Mouse (Mus musculus) kidney, embryonic 14.5 days (tissue): ENCODE measurements at regions not wholly inside any gene's neighbourhood (a gene's known extent, or its start where the extent isn't known, plus 50 kb on each side); places are given as distances from the start of the nearest gene placed in this dataset.

Experiments used
- ATAC-seq: fragments of 200-750 bp; cut with Nextera tagmentation; 2 replicates; pipeline ENCODE4 v1.8.0; 2017; ENCODE audit warnings: moderate number of reproducible peaks, mild to moderate bottlenecking, moderate TSS enrichment, moderate library complexity; ENCODE audit not compliant: low FRiP score, low TSS enrichment
- H3K27ac ChIP-seq: fragments of 300-500 bp; sonication (generic); 2 replicates; pipeline ENCODE4 v1.5.1; 2014; ENCODE audit warnings: low read depth, mild to moderate bottlenecking, low read length, moderate library complexity, mixed read lengths
- H3K27me3 ChIP-seq: fragments of 300-500 bp; sonication (generic); 2 replicates; pipeline ENCODE4 v1.6.1; 2014; ENCODE audit warnings: mild to moderate bottlenecking, low read length; ENCODE audit not compliant: control insufficient read depth, insufficient read depth
- H3K36me3 ChIP-seq: fragments of 300-500 bp; sonication (generic); 2 replicates; pipeline ENCODE4 v1.6.1; 2014; ENCODE audit warnings: low read length, mixed read lengths; ENCODE audit not compliant: control insufficient read depth, insufficient read depth
- H3K4me1 ChIP-seq: fragments of 300-500 bp; sonication (generic); 2 replicates; pipeline ENCODE4 v1.6.1; 2014; ENCODE audit warnings: low read length, mixed read lengths; ENCODE audit not compliant: control insufficient read depth, insufficient read depth
- H3K4me2 ChIP-seq: fragments of 300-500 bp; sonication (generic); replicated peaks from 2 replicates; pipeline ENCODE4 v1.6.1; 2014; ENCODE audit warnings: low read depth, mild to moderate bottlenecking, low read length
- H3K4me3 ChIP-seq: fragments of 300-500 bp; sonication (generic); 2 replicates; pipeline ENCODE4 v1.5.1; 2014; ENCODE audit warnings: mild to moderate bottlenecking, low read length
- H3K9ac ChIP-seq: fragments of 300-500 bp; sonication (generic); 2 replicates; pipeline ENCODE4 v1.6.1; 2014; ENCODE audit warnings: low read depth, mild to moderate bottlenecking, low read length, moderate library complexity
- H3K9me3 ChIP-seq: fragments of 300-500 bp; sonication (generic); 2 replicates; pipeline ENCODE4 v1.6.1; 2016; ENCODE audit warnings: low read length; ENCODE audit not compliant: control insufficient read depth
- WGBS: fragments of 180-500 bp; shearing (Covaris S2); extraction: QIAGEN DNeasy Blood & Tissue Kit; methylation state at CpG from one replicate; pipeline ENCODE4 v1.1.7; 2014; 5-methylcytosine and 5-hydroxymethylcytosine counted together

DNA sequence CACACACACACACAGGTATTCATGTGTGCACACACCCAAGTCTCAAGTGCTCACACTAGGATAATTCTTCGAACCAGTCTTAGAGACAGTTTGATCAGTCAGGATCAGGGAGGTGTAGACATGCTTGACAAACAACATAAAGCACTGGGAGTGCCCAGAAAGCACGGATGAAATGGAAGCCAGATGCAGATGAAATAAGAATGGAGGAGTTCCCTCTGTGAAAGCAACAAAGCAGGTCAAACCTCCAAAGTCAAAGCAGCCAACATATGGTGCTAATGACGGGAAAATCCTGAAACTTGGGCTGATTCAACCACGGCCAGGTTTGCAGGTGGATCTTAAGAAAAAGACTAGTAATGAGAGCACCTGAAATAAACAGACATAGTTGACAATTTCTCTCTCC lies 544.0 kb upstream of the Mpdz start:
- H3K36me3 ChIP-seq, result no peaks in the 10 kb centered on the region
- H3K4me2 ChIP-seq, result no peak overlapping the region
- H3K4me1 ChIP-seq, result no peaks in the 10 kb centered on the region
- no peak overlapping the region for H3K4me3 ChIP-seq
- no peaks in the 10 kb centered on the region for H3K9me3 ChIP-seq
- whole genome bisulfite sequencing, result 64% methylated on average over 4 of the region's 4 CpGs
- no peak for ATAC-seq
- H3K27me3 ChIP-seq, result no peaks in the 10 kb centered on the region
- no peak overlapping the region for H3K9ac ChIP-seq
- no peak overlapping the region for H3K27ac ChIP-seq

DNA sequence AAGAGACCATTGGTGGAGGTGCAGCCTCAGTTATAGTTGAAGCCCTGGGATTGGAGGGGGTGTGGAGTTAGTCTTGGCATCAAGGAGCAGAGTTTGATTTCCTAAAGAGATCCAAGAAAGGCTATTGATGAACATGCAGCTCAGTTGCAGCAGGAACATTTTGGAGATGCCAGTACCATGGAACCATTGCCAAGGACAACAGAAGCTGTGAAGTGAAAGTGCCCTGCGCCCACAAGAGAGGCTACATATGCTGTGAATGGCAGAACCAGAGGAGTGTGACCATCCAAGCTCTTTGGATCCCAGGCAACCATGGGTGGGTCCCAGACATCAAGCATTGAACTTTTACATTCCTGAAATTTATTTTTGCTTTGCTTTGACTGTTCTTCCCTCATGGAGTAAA lies 539.2 kb upstream of the Mpdz start:
- no peak overlapping the region for H3K27ac ChIP-seq
- WGBS, result 83% methylated on average over 1 of the region's 1 CpGs
- no peak for ATAC-seq

DNA sequence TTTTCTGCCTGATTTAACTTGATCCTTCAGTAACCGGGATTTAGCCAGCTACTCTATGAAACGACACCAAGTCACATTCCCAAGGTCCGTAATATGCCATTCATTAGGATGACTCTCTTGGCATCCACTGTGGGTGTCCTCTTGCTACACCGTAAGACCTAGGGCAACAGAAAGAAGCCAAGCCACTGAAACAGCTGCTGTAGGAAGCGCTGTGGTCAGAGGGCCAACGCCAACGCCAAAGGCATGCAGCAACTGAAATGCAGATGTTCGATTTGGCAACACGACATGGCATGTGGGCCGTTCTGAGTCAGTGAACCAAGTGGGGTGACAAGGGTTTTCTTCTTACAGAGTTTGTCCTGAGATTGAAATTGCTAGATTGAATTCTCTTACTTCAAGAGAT lies 527.9 kb upstream of the Mpdz start:
- H3K4me3 ChIP-seq, result no peak overlapping the region
- 77% methylated on average over 10 of the region's 10 CpGs for WGBS
- no peak overlapping the region for H3K4me2 ChIP-seq
- no peaks in the 10 kb centered on the region for H3K9me3 ChIP-seq
- ATAC-seq, result no peak
- no peak overlapping the region for H3K27ac ChIP-seq
- H3K27me3 ChIP-seq, result no peaks in the 10 kb centered on the region
- H3K36me3 ChIP-seq, result no peaks in the 10 kb centered on the region
- no peak overlapping the region for H3K9ac ChIP-seq
- no peaks in the 10 kb centered on the region for H3K4me1 ChIP-seq

More for the DNA sequence above, 539.2 kb upstream of the Mpdz start:
- no peak overlapping the region for H3K4me2 ChIP-seq
- no peak overlapping the region for H3K9ac ChIP-seq
- no peaks in the 10 kb centered on the region for H3K27me3 ChIP-seq
- no peaks in the 10 kb centered on the region for H3K36me3 ChIP-seq
- no peak overlapping the region for H3K4me3 ChIP-seq
- no peaks in the 10 kb centered on the region for H3K9me3 ChIP-seq
- no peaks in the 10 kb centered on the region for H3K4me1 ChIP-seq

DNA sequence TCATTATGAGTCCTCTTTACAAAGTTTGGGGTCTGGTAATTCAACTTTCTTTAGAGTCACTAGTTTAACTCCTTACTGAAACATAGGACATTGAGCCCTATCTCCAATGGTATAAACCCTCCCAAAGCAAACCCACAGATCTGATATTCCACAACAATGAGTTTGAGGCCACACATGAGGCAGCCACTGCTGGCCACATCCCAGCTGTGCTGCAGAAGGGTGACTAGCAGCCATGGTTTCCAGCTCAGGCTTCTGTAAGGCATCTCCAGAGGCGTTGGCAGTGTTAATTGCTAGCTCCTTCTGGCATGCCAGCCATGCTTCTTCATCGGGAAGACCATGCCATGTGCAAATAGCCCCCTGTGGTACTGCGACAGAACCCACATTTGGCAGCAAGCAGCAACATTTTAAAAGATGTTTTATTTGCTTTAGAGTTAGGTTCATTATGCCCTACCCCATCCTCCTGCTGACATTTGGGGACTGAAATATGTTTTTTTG lies 527.1 kb upstream of the Mpdz start:
- Histone ChIP-seq H3K4me2 (no peak overlapping the region), H3K27me3 (no peaks in the 10 kb centered on the region), H3K9ac (no peak overlapping the region), H3K9me3 (no peaks in the 10 kb centered on the region), H3K36me3 (no peaks in the 10 kb centered on the region), H3K4me3 (no peak overlapping the region), H3K4me1 (no peaks in the 10 kb centered on the region), H3K27ac (no peak overlapping the region)
- 75% methylated on average over 3 of the region's 3 CpGs for WGBS
- no peak for ATAC-seq

DNA sequence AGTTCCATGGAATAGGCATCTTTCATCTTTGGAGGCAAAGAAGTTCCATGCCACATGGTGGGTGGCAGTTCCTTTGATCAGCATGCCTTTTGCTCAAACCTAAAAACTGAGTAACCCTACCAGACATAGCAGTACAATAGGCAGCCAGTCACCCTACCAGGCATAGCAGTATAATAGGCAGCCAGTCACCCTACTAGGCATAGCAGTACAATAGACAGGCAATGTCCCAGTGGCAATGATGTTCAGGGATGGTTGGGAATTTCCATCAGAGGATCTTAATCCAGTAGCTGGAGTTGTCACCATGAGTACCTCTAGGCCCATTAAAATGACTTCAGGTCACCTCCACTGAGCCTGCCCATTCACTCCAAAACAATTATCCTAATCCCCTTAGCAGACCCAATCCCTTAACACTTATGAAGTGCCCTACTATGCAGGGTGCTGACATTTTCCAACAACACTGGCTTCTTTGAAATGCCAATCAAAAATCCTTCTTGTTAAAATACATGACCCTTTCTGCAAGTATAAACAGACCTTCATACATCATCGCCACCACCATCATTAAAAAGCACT lies 523.5 kb upstream of the Mpdz start:
- Histone ChIP-seq H3K9me3 (no peaks in the 10 kb centered on the region), H3K27me3 (no peaks in the 10 kb centered on the region), H3K36me3 (no peaks in the 10 kb centered on the region), H3K4me3 (no peak overlapping the region), H3K27ac (no peak overlapping the region), H3K4me2 (no peak overlapping the region), H3K9ac (no peak overlapping the region), H3K4me1 (no peaks in the 10 kb centered on the region)
- 91% methylated on average over 1 of the region's 1 CpGs for WGBS
- ATAC-seq, result no peak

DNA sequence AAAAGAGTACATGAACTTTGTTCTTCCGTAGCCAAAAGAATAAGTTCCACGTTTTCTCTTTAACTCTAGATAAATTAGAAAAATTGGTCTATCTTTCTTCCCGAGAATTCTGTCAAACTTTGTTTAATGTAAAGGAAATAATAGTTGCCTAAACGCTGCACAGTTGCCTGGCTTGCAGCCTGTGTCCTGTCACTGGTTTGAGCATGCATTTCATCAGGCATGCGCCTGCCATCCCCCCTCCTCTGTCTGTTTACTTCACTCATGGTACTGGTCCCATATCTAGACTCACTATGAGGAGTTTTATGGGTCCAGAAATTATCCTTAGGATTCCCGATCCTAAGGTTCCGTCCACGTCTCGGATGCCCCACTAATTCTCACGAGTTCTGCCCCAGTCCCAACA lies 520.5 kb upstream of the Mpdz start:
- H3K9me3 ChIP-seq, result no peaks in the 10 kb centered on the region
- ATAC-seq, result no peak
- H3K9ac ChIP-seq, result no peak overlapping the region
- no peaks in the 10 kb centered on the region for H3K27me3 ChIP-seq
- H3K36me3 ChIP-seq, result no peaks in the 10 kb centered on the region
- H3K4me2 ChIP-seq, result no peak overlapping the region
- H3K4me3 ChIP-seq, result no peak overlapping the region
- WGBS, result 75% methylated on average over 10 of the region's 10 CpGs
- H3K27ac ChIP-seq, result no peak overlapping the region
- no peaks in the 10 kb centered on the region for H3K4me1 ChIP-seq

DNA sequence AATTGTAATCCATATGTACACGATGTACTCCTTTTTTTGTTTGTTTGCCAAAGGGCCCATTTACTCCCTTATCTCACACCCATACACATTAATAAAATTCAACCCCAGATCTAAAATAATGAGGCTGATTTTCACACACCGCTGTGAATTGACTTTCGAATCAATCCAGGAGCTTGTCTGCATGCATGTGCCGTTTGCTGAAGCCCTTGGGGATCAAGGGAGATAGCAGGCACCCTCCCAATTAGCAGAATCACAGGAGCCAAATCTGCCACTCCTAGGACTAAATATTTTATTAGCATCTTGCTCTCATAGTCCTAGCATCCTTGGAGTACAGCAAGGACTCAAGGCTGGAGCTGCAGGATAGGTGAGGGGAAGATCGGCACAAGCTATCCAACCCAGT lies 520.0 kb upstream of the Mpdz start:
- no peaks in the 10 kb centered on the region for H3K27me3 ChIP-seq
- H3K4me2 ChIP-seq, result no peak overlapping the region
- H3K4me1 ChIP-seq, result no peaks in the 10 kb centered on the region
- 64% methylated on average over 5 of the region's 5 CpGs for WGBS
- H3K27ac ChIP-seq, result no peak overlapping the region
- no peak for ATAC-seq
- H3K4me3 ChIP-seq, result no peak overlapping the region
- H3K36me3 ChIP-seq, result no peaks in the 10 kb centered on the region
- H3K9ac ChIP-seq, result no peak overlapping the region
- H3K9me3 ChIP-seq, result no peaks in the 10 kb centered on the region

DNA sequence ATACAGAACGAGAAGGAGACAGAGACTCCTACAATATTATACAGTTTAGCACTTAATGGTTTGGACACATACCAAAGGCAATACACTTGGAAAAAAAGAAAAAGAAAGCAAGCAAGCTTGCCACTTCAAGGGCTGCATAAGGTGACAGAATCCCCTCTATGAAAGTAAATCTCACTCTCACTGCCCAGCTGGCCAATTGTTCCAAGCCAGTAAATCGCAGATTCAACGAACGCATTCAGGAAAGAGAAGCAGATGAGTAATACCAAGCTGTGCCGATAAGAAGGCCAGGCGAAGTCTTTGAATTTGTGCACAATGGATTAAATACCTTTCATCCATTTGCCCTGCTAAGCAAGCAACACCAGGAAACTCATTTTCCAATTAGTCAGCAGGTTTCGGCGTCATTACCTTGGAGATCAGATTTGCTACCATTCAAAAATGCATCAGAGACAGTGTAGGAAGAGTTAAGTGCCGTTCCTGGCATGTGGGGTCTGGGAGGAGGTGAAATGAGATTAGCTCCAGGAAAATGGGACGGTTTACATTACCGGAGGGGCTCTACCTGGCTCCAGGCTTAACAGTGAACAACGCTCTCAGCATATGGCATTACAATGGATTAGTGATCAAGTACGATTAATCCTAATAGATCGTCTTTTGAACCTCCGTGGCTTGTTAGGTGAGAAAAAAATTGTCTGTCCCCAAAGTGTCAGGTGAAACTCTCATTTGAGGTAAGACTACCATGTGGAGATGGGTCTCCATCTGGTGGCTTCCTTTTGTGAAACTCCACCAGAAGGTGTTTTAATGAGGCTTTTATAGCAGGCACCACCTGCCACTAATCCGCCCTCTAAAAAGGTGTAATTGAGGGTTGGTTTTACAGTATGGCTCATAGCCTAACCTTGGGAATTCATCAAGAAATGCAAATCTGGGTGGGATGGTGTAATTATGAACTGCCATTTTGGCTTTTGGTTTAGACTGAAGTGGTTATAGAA lies 518.2 kb upstream of the Mpdz start:
- 74% methylated on average over 16 of the region's 16 CpGs for WGBS
- Histone ChIP-seq H3K36me3 (no peaks in the 10 kb centered on the region), H3K9me3 (no peaks in the 10 kb centered on the region), H3K4me3 (no peak overlapping the region), H3K27ac (no peak overlapping the region), H3K4me1 (no peaks in the 10 kb centered on the region), H3K27me3 (no peaks in the 10 kb centered on the region), H3K9ac (no peak overlapping the region), H3K4me2 (no peak overlapping the region)
- no peak for ATAC-seq
